Mouse (Mus musculus) cerebellum, adult 2 months (tissue): ENCODE data around the gene Larp1.

ENCODE experiments used
- CTCF ChIP-seq: fragments of 200-500 bp; IDR thresholded peaks from 2 replicates; pipeline ENCODE4 v1.5.1; 2011; ENCODE audit warnings: low read depth, mild to moderate bottlenecking, control low read depth, low read length, moderate library complexity, borderline replicate concordance; ENCODE audit not compliant: insufficient read depth
- POLR2A ChIP-seq: fragments of 200-500 bp; IDR thresholded peaks from 2 replicates; pipeline ENCODE4 v1.6.1; 2011; ENCODE audit warnings: low read length, control low read depth, borderline replicate concordance; ENCODE audit not compliant: insufficient read depth

GRCm38 (mm10) chr11:57970541-57970940 lies 38.3 kb upstream of the Larp1 start:
- no peak for TF ChIP-seq POLR2A
- no peak for TF ChIP-seq CTCF
